Mouse (Mus musculus) left cerebral cortex, postnatal 10 days (tissue): ENCODE results near the gene Sh3d19. TPM values are rescaled to one million over a fixed set of nuclear protein-coding genes. Genes with fewer than 3 reads are reported as not detected.
"Not testable (repeated sequence)": the region's sequence is repeated elsewhere in the genome, so short reads cannot be mapped to it uniquely, and the experiment has no call there.

ENCODE experiments used
- DNase-seq, 2 experiments: peaks; one replicate each; pipeline ENCODE4 v3.0.0; 2021 to 2022; ENCODE audit warnings: low spot score in 2 of 2, mixed read lengths in 1 of 2; ENCODE audit errors: extremely low spot score in 1 of 2
- intact Hi-C: fragments of 180-260 bp; cut with DNase I; formaldehyde crosslinking; loops from one replicate; pipeline ENCODE4 v1.15.1; 2025
- total RNA-seq, 2 experiments: library from RNA; stranded (reverse); gene quantifications; 2 replicates each; pipeline ENCODE4 v1.2.3; 2021

Sh3d19 gene
- total RNA-seq, 2 experiments from 2014 or later, result 48.7 to 50.6 TPM

DNA sequence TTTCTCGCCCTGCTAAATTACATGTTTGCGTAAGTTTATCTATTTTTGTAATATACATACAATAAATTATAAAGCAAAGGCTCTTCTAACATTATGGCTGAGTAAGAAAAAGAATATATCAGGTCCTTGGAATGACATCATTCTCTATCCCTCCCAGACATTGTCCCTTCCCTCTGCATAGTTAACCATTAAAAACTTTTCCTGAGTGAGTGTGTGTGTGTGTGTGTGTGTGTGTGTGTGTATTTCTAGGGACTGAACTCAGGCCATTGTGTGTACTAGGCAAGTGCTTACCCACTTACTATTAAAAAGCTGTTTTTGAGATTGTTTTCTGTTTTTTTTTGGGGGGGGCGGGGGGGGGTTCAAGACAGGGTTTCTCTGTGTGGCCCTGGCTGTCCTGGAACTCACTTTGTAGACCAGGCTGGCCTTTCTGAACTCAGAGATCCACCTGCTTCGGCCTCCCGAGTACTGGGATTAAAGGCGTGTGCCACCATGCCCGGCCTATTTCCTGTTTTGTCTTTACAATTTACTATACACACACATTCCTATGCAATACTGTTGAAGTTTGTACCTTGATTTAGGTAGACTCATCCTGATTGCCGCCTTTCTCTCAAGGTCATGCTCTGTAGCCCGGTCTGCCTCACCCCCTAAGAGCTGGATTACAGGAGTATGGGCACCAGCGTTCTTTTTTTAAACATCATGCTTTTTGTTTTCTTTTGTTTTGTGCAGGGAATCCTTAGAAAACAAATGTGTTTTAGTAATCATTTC, 2.6 kb downstream of the Sh3d19 start:
- DNase-seq, result no peak
- intact Hi-C loops, result no loop called here

DNA sequence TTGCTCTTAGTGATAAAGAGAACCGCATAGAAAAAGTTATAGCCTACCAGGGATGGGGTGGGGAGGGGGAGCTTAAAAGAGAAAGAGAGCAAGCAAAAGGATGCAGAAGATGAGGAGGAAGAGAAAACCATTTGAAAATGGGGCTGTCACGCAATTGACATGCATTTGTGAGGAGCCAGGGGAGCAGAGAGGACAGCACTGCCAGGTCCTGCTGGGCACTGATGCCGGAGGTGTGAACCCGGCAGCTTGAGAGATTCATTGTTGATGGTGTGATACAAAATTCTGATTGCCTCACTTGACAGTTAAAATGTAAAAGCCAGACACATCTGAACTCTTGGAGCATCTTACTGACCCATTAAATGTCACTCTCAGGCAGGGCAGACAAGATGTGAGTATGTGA, 3.5 kb downstream of the Sh3d19 start:
- no peak for DNase-seq
- intact Hi-C loops, result no loop called here

DNA sequence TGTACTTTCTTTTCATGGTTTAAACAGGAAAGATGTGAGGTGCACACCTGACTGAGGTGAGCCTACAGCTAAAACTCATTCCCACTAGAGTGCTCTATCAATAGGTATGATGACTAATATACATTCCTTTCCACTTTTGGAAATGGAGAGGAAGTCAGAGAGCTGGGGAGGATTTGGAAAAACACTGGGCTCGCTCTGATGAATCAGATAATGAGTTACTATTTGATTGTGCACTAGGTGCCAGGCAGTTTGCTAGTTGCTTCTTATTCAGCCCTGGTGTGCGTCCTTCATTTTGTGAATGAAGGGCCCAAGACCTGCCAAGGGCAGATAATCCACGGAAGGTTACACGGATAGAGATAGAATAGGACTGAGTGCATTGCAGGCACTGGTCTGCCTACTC, 9.1 kb downstream of the Sh3d19 start:
- intact Hi-C loops, result no loop called here
- DNase-seq, result no peak

DNA sequence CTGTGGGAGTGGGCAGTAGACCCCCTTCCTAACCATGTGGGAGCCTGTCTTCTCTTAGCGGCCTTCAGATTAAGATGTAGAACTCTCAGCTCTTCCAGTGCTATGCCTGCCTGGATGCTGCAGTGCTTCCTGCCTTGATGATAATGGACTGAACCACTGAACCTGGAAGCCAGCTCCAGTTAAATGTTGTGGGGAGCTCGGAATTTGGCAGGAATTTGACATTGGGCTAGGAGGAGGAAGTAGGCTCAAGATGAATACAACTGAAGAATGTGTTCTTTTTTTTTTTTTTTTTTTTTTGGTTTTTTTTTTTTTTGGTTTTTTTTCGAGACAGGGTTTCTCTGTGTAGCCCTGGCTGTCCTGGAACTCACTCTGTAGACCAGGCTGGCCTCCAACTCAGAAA, 10.9 kb downstream of the Sh3d19 start:
- DNase-seq, intact Hi-C loops: not testable (repeated sequence)

DNA sequence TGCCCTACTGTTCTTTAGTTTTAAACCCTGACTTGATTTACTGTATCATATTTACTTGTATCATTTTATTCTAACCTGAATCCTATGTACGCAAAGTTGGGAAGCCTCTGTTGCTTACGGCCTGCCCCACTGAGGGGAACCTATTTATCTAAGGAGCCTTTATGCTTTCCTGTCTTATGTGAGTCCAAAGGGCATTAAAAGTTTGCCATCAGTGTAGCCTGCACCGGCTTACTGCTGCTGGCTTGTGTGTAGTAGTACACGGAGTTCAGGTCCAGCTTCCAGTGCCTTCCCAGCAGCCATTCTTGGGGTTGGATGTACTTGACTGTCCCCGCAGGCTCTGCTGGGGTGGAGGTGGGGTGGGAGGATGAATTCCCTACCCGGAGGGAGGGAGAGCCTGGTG, 13.6 kb downstream of the Sh3d19 start:
- DNase-seq, result no peak
- intact Hi-C loops, result no loop called here

DNA sequence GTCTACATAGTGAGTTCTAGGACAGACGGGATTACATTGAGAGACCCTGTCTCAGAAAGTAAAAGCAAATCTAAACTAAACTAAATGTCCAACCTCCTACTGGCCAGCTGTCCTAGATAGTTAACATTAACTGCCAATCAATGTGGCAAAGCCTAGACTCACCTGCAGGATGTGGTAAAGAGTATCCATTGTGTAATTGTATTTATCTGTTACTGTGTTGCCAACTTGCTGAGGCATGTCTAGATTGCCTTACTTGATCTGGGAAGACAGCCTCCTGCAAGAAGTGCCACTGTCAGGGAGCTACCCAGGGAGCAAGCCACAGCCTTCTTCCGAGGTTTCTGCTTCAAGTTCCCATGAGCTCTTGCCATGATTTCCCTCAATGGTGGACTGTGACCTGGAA, 16.3 kb downstream of the Sh3d19 start:
- intact Hi-C loops, result no loop called here
- no peak for DNase-seq

DNA sequence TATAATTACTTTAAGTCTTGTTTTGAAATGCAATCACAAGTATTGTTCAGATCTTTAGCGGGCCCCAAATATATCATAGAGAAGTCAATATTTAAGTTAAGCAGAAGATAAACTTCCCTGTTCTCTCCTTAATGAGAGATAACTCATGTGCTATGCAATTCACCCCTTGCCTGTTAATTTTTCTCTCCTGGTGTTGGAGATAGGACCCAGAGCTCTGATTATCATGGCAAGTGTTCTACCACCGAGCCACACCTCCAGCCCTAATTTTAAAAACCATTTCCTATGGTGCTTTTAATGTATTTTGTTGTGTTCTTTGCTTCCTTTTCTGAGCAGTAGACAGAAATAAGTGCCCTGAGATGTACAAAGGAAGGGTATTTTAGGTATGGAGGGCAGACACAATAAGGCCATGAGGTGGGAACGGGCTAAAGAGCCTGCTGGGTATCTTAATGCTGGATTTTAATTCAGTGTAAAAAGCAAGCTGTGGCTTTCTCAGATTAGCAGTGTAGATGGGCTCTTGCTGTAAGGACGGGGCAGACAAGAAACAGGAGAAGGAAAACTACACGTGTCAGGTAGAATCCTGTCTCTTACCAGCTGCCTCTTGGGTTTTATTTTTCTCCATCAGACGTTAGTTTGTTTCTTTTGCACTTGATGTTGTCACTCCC, 20.4 kb downstream of the Sh3d19 start:
- intact Hi-C loops, result no loop called here
- DNase-seq, result no peak

DNA sequence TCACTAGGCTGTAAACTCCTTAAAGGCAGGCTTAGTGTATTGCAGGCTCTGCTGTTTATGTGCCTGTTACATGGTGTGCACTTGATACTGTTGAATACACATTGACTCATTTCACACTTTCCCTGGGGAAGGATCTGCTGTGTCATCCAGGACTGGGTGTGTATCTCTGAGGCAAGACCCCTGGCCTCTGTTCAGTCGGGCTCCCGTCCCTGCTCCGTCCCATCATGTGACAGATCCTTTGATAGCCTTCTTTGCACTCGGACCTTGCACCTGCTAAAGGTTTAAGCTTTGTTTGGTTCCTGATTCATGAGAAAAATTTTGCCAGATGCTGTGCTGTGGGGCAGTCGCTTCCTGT, 20.9 kb downstream of the Sh3d19 start:
- intact Hi-C loops, result no loop called here
- no peak for DNase-seq

DNA sequence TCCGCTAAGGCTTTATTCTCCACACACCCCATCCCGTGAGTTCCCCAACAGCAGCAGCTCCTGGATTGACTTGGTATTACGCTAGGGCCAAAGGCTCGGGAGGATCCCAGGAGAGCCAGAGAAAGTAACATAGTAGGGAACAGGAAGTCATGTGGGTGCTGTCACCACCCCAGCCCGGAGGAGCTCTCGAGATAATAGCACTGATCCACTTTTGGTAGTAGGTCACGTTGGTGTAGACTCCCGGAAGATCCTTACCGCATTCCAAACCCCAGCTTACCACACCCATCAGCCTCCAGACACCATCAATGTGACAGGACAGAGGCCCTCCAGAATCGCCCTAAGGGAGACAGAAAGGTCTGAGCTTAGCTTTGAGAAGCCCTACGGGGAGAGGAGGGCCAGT, 22.8 kb downstream of the Sh3d19 start:
- no peak for DNase-seq
- intact Hi-C loops, result no loop called here

DNA sequence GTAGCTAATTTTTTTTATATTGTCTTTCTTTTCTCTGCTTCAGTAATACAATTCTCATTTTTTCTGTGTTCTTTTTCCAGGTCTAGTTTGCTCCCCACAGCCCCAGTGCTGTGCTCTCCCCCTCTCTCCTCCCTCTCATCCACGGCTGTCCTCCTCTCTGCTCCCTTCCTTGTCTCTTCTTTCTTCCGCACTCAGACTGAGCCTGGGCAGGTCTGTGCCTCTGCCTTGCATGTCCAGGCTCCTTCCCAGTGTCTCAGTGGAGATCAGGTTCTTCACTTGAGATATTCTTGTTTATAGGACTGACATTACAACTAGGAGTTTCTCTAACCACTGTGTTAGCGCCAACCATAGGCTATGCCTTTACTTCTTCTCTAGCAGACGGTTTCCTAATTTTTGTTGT, 23.7 kb downstream of the Sh3d19 start:
- DNase-seq, result no peak
- intact Hi-C loops, result no loop called here

DNA sequence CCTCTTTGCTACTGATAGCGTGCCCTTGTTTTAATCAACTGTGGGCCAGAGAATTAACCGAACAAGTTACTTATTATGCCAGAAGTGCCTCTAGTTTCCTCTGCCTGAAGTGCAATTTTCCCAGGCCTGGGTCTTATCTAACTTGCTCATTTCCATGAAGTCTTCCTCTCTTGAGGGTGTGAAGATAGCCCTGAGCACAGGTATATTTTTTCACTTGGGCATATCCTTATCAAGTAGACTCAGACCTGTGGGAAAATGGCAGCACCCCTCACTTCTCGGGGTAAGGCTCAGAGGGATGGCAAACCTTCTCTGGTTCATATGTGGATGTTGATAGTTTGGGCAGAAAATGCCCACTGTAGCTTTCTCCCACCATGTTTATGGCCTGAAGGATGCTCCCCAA, 30.4 kb downstream of the Sh3d19 start:
- DNase-seq, result no peak
- intact Hi-C loops, result no loop called here

DNA sequence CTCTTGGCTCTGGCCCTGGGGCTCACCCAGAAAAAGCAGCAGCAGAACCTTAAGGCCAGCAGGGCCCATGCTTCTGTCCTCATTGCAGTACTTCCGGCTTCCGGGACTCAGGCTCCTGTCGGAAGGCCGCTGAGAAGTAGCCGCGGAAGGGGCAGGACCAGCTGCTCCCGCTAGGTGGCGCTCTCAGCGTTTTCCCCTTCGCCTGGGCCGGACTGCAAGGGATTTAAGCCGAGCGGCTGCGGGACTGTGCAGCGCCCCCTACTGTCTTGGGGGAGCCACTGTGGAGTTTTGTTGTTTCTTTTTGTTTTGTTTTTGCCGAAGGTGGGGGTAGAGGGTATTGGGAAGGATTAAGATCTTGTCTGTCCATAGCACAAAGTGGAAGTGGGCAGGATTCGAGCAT, 31.5 kb downstream of the Sh3d19 start, which contains the start of gene Prss48:
Prss48 (minus strand) TSS at position 69 of the 400 bp plus-strand sequence.
- peak in 1 of 2 experiments; percentile 44 for DNase-seq
- intact Hi-C loops, result no loop called here

DNA sequence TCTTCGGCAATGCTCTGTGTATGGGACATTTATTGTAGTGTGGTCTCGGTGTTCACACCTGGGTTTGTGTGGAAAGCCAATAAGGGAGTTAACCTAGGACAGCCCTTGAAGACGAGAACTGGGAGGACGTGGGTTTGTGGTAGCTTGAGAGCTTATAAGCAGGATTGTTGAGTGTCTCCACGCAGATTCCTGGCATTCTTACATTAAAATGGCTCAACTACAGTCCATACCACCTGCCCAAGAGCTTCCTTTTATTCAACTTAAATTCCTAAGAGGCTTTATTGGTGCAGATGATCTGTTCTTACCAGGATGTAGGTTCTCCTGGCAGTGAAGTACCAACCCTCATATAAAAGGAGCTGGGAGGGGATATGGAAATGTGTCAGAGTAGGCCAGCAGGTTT, 32.0 kb downstream of the Sh3d19 start:
- DNase-seq, result no peak
- intact Hi-C loops, result no loop called here

DNA sequence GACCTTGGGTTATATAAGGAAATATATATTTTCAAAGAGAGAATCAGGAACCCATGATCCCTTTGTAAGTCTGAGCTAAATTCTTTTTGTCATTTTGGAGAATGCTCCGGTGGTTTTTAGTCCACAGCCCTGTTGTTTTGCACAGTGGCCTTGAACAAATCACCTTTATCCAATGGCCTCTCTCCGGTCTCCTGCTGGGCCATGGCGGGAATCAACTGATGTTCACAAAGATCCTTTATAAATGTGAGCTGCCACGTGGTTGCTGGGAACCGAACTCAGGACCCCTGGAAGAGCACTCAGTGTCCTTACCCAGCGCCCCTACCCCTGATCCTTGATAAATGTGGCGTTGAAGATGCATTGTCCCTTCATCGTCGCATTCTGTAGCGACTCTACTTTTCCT, 33.8 kb downstream of the Sh3d19 start:
- intact Hi-C loops, result no loop called here
- no peak for DNase-seq

DNA sequence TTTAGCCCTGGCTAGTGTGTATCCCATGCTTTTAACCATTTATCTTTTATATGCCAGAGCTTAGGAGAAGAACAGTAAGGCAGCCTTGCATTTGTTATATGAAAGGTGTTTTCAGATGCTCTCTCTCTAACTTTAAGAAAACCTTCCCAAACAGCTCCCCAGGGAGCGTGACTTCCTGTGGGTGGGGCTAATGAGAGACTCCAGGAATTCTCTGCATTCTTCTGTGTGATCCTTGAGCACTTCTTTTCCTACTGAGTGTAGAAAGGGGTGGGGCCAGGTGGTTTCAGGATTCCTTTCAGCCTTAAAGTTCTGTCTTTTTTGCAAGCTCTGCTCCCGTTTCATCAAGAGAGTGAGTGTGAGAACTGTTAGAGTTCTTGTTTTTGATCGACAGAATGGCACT, 39.7 kb downstream of the Sh3d19 start:
- intact Hi-C loops, result no loop called here
- DNase-seq, result no peak

DNA sequence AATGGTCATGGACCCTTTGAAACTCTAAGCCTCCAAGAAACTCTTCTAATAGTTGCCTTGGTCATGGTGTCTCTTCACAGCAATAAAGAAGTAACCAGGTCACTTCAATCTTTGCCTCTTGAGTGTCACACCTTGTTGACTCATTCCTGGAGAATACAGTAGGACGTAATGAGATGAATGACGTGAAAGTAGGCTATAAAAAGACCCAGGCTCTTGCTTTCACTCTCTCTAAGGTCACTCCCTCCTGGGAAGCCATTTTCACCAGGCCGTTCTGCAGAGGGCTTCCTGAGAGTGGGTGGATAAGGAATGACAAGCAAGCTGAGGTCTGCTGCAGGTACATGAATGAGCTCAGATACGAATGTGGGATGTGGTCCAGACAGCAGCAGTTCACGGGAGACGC, 40.5 kb downstream of the Sh3d19 start:
- intact Hi-C loops, result no loop called here
- DNase-seq, result no peak

DNA sequence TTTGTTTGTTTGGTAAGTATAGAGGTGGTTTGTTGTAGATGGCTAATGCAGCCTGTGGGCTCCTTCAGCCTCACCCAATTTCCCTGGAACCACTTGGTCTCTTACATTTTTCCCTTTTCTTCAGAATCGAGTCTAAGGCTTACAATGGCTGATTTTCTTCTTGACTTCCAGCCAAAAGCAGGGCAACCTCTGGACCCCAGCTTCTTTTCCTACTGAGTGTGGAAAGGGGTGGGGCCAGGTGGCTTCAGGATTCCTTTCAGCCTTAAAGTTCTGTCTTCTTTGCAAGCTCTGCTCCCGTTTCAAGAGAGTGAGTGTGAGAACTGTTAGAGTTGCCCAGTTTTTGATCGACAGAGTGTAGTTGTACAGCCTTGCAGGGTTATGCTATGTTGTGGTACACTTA, 40.9 kb downstream of the Sh3d19 start:
- intact Hi-C loops, result no loop called here
- no peak for DNase-seq

DNA sequence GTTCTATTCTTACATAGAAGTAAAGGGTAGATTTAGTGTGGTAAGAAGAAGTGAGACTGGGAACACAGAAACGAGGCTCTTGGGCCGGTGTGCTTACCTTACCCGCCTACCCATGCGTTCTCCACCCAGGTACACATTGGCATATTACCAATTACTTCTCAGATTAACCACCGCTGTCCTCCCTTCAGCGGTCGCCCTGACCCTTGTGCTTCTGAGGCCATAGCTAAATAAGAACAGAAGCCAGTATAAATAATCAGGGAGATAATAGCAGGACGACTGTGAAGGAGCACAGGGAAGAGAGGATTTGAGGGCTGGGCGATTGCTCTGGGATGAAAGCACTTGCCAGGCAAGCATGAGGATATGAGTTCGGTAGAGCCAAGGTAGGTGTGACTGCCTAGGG, 42.9 kb downstream of the Sh3d19 start:
- intact Hi-C loops, result no loop called here
- no peak for DNase-seq

DNA sequence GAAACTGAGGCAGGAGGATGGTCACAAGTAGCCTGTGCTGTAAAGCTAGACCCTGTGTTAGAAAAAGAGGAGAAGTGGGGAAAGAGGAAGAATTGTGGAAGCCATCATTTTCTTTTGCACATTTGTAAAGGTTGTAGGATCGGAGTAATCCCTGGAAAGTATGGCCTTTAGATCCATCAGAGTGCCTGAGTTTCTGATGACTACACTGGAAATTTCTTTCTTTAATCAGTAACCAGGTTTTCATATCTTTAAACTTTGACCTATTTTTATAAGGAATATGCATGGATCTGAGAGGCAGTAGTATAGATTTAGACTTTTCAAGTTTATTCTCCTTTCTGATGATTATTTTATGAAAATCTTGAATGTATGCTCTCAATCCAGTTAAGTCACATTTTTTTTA, 46.1 kb downstream of the Sh3d19 start:
- DNase-seq, result no peak
- intact Hi-C loops, result no loop called here

DNA sequence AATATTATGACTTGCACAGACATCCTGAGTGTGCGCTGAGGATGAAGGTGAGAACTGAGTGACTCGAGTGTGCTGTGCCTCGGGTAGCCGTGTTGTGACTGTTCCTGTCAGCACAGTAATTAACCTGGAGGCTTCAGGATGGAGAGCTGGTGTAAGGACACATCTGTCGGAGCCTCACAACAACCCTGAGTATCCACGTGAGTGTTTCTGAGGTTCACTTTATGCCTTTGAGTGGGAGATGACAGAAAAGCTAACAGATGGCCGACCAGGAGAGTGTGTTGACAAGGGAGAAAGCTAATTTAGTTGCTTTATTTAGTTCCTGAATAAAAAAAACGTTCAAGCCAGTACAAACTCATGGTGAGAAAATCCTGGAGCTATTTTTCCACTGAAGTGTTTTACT, 46.6 kb downstream of the Sh3d19 start:
- intact Hi-C loops, result no loop called here
- DNase-seq, result peak in 1 of 2 experiments; percentile 16
